Mouse (Mus musculus): Measurements from ENCODE around the gene Tppp2.

The Tppp2 gene

GRCm38 (mm10) chr14:51960316-51960715 is 42.1 kb downstream of the Tppp2 start:
- no peak for DNase-seq

- no peak for DNase-seq
These were observed 49.2 kb downstream of the Tppp2 start for GRCm38 (mm10) chr14:51967400-51967799.
